Mouse (Mus musculus) small intestine, adult 2 months (tissue): ENCODE results near the gene Wwc2. TPM values are rescaled to one million over a fixed set of nuclear protein-coding genes. Genes with fewer than 3 reads are reported as not detected.

ENCODE experiments used
- H3K27ac ChIP-seq: fragments of 200-500 bp; 2 replicates; pipeline ENCODE4 v1.5.1; 2012; ENCODE audit warnings: low read depth, low read length, control low read depth, inconsistent platforms; ENCODE audit not compliant: insufficient read depth
- H3K27me3 ChIP-seq: fragments of 200-500 bp; 2 replicates; pipeline ENCODE4 v1.6.1; 2012; ENCODE audit warnings: mild to moderate bottlenecking, moderate library complexity, low read length, inconsistent platforms; ENCODE audit not compliant: control insufficient read depth, insufficient read depth
- H3K36me3 ChIP-seq: fragments of 200-500 bp; 2 replicates; pipeline ENCODE4 v1.6.1; 2012; ENCODE audit warnings: mild to moderate bottlenecking, low read length, control low read depth, inconsistent platforms; ENCODE audit not compliant: control insufficient read depth, insufficient read depth
- H3K4me1 ChIP-seq: fragments of 200-500 bp; 2 replicates; pipeline ENCODE4 v1.6.1; 2012; ENCODE audit warnings: low read length, inconsistent platforms, mixed read lengths; ENCODE audit not compliant: control insufficient read depth, insufficient read depth, insufficient read length
- H3K4me3 ChIP-seq: fragments of 200-500 bp; 2 replicates; pipeline ENCODE4 v1.5.1; 2012; ENCODE audit warnings: low read depth, mild to moderate bottlenecking, control low read depth, inconsistent platforms, low read length, moderate library complexity
- CTCF ChIP-seq: fragments of 200-500 bp; IDR thresholded peaks from 2 replicates; pipeline ENCODE4 v1.5.1; 2012; ENCODE audit warnings: low read depth, mild to moderate bottlenecking, control low read depth, inconsistent platforms, low read length, moderate library complexity, mixed read lengths; ENCODE audit not compliant: insufficient replicate concordance, insufficient read length; ENCODE audit errors: extremely low read depth
- POLR2A ChIP-seq: fragments of 200-500 bp; IDR thresholded peaks from 2 replicates; pipeline ENCODE4 v1.6.1; 2012; ENCODE audit warnings: low read depth, mild to moderate bottlenecking, control low read depth, inconsistent platforms, low read length, moderate library complexity
- WGBS: fragments of 180-500 bp; shearing (Covaris S2); methylation state at CpG from one replicate; pipeline ENCODE4 v1.1.7; 2018; 5-methylcytosine and 5-hydroxymethylcytosine counted together
- polyA plus RNA-seq: library from polyadenylated mRNA; depleted of rRNA; stranded (reverse); fragments of >200 nt; gene quantifications from 2 replicates; pipeline ENCODE4 v1.2.3, GENCODE M21; 2012

The Wwc2 gene
- polyA plus RNA-seq, 1 experiment = 1.9 TPM

DNA sequence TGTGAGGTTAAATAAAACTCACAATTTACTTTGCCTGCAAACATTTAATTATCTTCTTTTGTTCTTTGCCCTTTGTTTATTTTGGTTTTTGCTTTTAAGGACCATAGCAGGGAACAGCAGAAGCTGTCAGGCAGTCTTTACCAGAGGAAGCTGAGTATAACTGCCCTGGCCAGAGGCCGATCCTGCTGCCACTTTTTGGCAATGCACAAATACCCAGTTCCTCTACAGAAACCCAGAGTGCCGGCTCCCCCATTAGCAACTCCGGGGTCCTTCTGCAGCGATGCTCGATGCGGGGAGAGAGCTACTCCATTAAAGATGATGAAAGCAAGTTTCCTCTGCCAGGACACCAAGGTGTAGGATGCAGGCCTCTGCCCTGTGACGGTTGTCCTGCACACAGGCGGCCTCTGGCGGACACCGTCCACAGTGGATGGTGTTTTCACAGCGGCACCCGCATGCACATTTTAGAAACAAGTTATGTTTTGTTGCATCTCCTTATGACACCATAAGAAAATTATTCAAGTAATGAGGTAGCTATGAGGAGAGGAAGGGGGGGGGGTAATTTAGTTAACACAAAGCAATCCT, 62.0 kb downstream of the Wwc2 start:
- Histone ChIP-seq H3K4me3 (no peak overlapping the region), H3K27me3 (no peaks in the 10 kb centered on the region), H3K4me1 (no peaks in the 10 kb centered on the region), H3K27ac (no peak overlapping the region), H3K36me3 (no peaks in the 10 kb centered on the region)
- 90% methylated on average over 12 of the region's 12 CpGs for WGBS
- TF ChIP-seq CTCF (no peak), POLR2A (no peak)

DNA sequence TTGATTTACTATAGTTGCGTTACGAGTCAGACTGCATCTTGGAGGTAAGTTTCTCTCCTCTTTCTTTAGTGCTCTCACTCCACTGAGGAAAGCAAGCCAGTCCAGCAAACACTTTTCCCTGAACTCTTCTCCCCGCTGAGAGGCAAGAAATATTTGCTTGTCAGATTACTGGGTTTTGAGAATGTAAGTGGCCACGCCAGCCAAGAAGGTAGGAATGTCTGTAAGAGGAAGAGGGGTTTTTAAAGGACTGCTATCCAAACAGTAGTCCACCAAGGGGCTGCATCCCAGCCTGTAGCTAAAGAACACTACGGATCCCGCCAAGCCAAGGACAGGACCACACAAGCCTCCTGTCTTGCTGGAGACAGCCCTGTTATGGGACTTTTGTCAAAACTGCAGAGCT, 65.8 kb downstream of the Wwc2 start:
- Histone ChIP-seq H3K4me1 (no peaks in the 10 kb centered on the region), H3K4me3 (no peak overlapping the region), H3K27me3 (no peaks in the 10 kb centered on the region), H3K36me3 (no peaks in the 10 kb centered on the region), H3K27ac (no peak overlapping the region)
- TF ChIP-seq CTCF (no peak), POLR2A (no peak)
- 68% methylated on average over 6 of the region's 6 CpGs for WGBS

DNA sequence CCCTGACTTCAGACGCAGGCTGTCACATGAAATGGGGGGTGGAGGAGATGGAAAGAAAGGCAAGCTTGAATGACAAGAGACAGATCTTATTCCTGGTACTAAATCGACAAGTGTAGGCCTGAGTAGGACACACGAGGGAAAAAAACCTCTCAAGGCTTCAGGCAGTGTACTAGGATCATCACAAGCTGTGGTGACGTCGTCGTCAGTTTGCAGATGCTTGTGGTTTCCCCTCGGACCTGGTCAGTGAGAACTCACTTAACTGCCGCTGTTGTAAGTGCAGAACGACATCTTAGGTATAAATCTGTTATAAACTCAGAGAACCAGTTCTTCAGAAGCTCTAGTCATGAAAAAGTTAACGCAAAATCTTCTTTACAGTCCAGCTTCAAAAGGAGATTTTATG, 67.9 kb downstream of the Wwc2 start:
- TF ChIP-seq CTCF = no peak
- no peak for TF ChIP-seq POLR2A
- Histone ChIP-seq H3K27ac (no peak overlapping the region), H3K36me3 (no peaks in the 10 kb centered on the region), H3K27me3 (no peaks in the 10 kb centered on the region), H3K4me3 (no peak overlapping the region), H3K4me1 (no peaks in the 10 kb centered on the region)
- 70% methylated on average over 10 of the region's 10 CpGs for WGBS

DNA sequence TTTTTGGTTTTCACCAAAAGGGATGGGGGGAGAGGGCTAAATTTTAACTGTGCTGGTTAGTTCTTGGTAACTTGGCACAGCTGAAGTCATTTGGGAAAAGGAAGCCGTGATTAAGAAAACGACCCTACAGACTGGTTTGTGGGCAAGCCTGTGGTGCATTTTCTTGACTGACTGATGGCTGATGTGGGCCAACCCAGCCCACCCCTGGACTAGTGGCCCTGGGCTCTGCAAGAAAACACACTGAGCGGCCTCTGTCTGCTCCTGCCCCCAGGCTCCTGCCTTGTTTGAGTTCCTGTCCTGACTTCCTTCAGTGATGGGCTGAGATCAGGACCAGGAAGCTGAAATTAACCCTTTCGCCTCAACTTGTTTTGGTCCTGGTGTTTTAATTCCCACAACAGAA, 68.7 kb downstream of the Wwc2 start:
- no peak overlapping the region for H3K27ac ChIP-seq
- H3K4me1 ChIP-seq = no peaks in the 10 kb centered on the region; the same call in 1 of the 2 replicates
- TF ChIP-seq POLR2A (no peak), CTCF (no peak)
- WGBS = 71% methylated on average over 4 of the region's 4 CpGs
- H3K27me3 ChIP-seq = no peaks in the 10 kb centered on the region
- no peaks in the 10 kb centered on the region for H3K36me3 ChIP-seq
- no peak overlapping the region for H3K4me3 ChIP-seq

DNA sequence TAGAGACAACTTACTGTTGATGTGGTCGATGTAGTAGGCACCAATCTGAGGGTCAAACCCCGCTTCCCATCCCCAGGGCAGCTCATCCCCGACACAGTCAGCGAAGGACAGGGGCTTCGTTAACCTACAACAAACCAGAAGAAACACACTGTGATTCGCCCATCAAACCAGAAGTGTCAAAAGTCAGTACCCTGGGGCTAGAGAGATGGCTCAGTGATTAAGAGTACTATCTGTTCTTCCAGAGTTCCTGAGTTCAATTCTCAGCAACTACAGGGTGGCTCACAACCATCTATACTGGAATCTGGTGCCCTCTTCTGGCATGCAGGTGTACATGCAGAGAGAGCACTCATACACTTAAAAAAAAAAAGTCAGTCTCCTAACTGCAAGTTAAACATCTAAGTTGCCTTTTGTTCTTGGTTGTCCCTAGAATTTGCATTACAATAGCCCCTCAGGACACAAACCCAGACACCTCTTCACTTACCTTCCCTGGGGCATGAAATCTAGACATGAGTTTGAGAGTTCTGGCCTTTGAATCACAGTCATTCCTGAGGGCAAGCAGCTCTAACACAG, 70.1 kb downstream of the Wwc2 start:
- H3K36me3 ChIP-seq = no peaks in the 10 kb centered on the region
- H3K27ac ChIP-seq = no peak overlapping the region
- no peaks in the 10 kb centered on the region; the same call in 1 of the 2 replicates for H3K4me1 ChIP-seq
- H3K4me3 ChIP-seq = no peak overlapping the region
- TF ChIP-seq POLR2A (no peak), CTCF (no peak)
- H3K27me3 ChIP-seq = no peaks in the 10 kb centered on the region
- WGBS = 95% methylated on average over 6 of the region's 6 CpGs

DNA sequence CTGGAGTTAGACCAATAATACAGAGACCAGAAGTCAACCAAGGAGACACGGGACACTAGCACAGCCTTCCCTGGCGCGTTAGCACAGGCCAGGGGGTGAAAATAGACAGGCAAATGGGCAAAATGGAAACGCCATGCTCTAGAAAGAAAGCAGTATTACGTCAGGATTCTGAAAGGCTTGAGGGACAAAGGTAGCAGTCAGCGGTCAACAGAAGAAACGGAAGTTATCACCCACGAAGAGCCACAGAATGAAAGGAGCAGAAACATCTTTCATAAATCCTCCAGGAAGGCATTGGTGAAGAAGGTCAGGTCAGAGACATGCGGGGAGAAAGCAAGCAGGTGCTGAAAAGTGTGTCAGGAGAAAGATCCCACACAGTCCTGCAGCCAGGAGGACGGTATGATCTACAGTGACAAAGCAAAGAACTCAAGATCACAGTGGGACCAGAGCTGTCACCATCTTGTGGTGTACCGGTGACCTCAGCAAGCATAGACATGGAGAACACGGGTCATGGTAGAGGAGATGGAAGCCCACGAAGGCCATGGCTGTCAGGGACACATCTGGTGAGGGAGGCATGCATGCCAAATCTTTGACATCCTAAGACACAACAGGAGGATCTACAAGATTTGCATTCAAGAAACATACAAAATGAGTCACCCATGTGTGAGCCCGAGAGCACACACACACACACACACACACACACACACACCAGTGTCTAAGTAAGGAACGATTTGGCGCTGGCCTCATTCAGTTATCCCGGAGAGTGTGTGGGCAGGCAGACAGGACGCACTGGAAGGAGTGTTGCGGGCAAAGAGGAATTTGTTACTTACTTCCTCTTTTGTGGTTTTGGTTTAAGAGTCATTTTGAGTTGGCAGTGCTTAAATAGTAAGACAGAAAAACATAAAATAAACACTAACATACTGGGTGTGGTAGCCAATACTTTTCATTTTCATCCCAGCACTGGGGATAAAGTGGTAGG, 73.4 kb downstream of the Wwc2 start:
- Histone ChIP-seq H3K27ac (no peak overlapping the region), H3K4me1 (no peaks in the 10 kb centered on the region; the same call in 1 of the 2 replicates), H3K27me3 (no peaks in the 10 kb centered on the region), H3K4me3 (no peak overlapping the region), H3K36me3 (no peaks in the 10 kb centered on the region)
- WGBS = 78% methylated on average over 19 of the region's 19 CpGs
- TF ChIP-seq CTCF (no peak), POLR2A (no peak)

DNA sequence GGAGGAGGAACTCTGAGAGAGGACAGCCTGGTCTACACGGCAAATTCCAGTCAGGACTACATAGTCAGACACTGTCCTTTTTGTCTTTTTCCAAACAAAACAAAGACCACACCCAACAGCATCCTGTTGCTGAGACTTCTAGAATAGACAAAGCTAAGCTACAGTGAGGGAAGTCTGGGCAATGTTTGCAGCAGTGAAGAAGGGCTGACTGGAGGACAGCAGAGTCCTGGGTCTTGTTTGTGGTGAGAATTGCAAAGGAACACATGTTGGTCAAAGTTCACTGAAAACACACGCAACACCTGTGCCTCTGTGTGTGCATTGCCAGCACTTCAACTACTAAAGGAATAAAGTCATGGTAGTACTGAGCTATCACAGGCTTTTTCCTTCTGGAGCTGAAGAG, 75.2 kb downstream of the Wwc2 start:
- Histone ChIP-seq H3K4me1 (no peaks in the 10 kb centered on the region; the same call in 1 of the 2 replicates), H3K27ac (no peak overlapping the region), H3K4me3 (no peak overlapping the region), H3K36me3 (no peaks in the 10 kb centered on the region), H3K27me3 (no peaks in the 10 kb centered on the region)
- TF ChIP-seq CTCF = no peak
- 45% methylated on average over 2 of the region's 2 CpGs for WGBS
